Mouse (Mus musculus): ENCODE measurements around the gene Heatr6.

Gene Heatr6

DNA sequence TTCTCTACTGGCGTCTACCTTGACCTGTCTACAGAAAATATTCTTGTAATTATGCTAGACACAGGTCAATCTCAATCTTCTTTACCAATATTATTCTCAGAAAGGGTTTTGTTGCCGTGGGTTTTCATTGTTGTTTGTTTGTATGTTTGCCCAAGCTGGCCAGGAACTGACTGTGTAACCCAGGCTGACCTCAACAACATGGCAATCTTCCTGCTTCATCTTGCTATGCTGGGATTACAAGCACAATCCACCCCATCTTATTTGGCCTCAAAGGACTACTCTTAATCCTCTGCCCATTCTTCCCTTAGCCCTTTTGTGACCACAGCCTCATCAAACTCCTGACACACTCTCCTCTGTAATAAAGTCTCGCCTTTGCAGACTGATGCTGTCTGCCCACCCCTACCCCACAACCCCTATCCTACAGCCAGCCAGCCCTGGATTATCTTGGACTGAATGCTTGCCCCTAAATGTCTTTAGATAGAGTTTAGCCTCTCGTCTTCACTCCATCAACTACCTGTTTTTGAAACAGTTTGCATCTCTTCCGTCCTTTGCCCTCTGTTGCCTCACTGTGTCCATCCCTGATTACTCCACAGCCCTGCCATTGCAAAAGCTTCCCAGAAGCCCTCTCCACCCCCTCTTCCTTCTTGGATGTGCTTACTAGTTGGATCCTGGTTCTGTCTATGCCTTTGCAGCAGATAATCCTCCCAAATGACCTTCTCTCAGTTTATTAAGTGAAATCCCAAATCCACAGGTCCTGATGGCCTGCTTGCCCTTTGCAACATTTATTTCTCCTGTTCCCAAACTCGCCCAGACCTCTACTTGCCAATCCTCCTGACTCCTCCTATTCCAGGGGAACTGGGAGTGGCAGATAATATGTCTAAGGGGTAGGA, 5.9 kb upstream of the Heatr6 start:
- no peak for DNase-seq (ENCODE audit: low read depth, low spot score)

DNA sequence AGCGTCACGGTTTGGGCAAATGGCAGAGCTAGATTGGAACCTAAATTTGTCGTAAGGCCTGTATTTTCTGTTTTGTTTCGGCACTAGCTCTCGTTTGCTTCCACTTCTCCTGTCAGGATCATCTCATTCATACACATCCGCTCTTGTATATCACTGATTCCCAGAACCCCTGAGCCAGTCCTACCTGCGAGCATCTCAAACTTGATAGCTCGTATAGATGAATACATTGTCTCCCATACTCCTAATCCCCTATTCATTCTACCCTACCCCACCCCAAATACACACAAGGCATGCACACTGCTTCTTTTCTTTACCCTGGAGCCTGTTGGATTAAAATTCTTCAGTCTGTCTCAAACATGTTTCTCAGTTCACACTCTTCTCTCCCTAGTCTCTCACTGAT, 731 bp downstream of the Heatr6 start:
- no peak for DNase-seq (ENCODE audit: low read depth, low spot score)

DNA sequence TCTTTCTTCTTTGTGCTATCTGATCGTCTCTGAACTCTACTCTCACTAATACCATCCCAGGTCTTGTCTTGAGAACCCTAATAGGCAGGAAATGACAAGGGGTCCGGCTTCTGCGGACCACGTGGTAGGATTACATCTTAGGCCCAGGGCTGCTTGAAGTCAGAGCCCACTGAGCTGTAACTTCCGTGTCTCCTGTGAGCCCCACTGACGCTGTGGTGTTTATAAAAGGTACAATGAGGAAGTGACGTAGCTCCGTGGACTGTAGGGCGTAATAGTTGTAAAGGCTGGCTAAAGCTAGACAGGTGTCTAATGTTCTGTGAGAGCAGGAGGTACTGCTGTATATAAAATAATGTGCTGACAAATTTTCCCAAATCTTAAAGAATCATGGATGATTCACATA, 13.8 kb downstream of the Heatr6 start:
- DNase-seq (ENCODE audit: low read depth, low spot score): no peak

DNA sequence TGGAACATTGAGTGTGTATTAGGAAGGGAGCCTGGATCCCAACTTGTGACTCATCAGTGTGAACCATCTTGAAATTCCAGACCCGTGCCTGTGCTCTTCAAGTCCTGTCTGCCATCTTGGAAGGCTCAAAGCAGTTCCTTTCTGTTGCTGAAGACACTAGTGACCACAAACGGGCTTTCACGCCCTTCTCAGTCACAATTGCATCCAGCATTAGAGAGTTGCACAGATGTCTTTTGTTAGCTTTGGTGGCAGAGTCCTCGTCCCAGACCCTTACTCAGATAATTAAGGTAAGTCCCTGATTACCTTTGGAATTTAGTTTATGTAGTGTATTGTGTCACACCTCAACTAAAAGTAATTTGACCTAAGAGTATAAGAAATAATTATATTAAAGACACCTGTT, 15.5 kb downstream of the Heatr6 start:
- DNase-seq (ENCODE audit: low read depth, low spot score): no peak

DNA sequence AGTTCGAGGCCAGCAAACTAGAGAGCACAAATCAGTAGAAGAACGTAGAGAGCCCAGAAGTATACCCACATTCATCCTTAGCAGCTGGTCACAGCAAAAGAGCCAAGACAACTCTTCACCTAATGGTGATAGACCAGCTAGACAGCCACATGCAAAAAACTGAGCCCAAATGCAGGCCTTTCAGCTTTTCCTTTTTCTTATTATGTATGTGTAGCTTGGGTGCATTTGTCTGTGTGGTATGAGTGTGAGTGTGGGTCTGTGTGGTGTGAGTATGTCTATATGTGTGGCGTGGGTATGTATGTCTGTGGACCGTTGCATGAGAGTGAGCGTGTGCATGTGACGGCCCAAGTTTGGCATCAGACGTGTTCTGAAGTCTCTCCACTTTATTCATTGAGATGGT, 17.5 kb downstream of the Heatr6 start:
- DNase-seq (ENCODE audit: low read depth, low spot score): no peak

DNA sequence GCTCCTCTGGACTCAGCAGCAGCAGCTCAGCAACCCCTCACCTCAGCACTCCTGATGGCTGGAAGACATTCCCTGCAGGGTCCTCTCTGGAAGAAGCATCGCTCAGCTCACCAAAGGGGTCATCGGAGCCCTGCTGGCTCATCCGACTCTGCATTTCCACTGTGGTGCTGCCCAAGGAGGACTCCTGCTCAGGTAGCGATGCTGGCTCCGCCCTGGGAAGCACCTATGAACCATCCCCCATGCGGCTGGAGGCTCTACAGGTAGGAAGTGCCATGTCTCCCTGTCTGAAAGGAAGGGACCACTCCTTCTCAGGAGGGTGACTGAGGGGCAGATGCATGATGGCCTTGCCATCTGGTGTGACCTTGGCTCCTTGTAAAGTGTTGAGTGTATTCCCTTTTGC, 18.8 kb downstream of the Heatr6 start:
- DNase-seq (ENCODE audit: low read depth, low spot score): no peak

DNA sequence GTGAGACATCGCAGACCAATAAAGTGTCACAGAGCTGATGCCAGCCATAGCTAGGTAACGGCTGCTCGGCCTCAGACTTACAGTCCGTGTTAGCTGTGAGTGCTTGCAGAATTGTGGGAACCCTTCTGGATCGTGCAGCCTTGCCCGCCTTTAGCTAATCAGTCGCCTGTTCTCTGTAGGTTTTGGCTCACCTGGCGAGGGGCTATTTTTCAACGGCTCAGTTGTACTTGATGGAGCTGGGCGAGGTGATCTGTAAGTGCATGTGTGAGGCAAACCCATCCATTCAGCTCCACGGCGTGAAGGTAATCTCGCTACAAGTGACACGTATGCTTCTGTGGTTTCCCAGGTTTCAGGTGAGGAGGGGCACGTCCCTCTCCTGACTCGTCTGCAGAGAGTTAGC, 20.2 kb downstream of the Heatr6 start:
- no peak for DNase-seq (ENCODE audit: low read depth, low spot score)

- DNase-seq (ENCODE audit: low read depth, low spot score): no peak
These were observed 20.8 kb downstream of the Heatr6 start for GRCm38 (mm10) chr11:83774324-83774723.

DNA sequence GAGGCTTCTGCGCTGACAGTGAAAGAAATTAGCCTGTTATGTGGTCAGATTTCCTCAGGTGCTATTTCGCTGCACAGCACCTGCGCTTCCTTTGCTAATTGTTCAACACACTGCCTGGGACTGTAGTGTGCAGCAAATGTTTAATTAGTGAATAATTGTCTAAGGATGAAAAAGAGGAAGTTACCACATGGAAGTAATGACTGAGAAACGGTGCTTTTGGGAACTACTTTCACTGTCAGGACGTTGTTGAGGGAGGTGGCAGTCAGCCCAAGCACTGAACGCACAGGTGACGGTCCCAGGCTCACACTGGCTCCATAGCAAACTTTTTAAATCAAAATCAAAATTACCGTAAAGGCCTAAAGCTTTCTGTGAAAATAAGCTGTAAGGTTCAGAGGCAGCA, 23.3 kb downstream of the Heatr6 start:
- no peak for DNase-seq (ENCODE audit: low read depth, low spot score)

- no peak for DNase-seq (ENCODE audit: low read depth, low spot score)
These were observed 30.6 kb downstream of the Heatr6 start for GRCm38 (mm10) chr11:83783931-83784600.

DNA sequence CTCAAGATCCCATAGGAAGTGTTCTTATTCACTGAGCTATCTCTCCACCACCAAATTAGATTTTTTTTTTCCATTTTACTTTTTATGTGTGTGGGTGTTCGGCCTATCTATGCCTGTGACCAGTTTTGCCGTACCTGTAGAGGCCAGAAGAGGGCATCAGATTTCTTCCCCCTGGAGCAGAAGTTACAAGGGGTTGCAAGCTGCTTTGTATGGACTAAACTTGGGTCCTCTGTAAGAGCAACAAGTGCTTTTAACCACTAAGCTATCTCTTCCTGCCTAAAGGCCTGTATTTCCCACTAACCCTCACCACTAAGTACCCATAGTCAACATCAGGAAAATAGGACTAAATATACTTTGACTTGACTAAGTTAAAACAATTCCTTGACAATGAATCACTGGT, 31.2 kb downstream of the Heatr6 start:
- DNase-seq (ENCODE audit: low read depth, low spot score): peak; percentile 45

GRCm38 (mm10) chr11:83785366-83785765, 31.9 kb downstream of the Heatr6 start:
- DNase-seq (ENCODE audit: low read depth, low spot score): peak; percentile 82

GRCm38 (mm10) chr11:83786835-83787234, 33.3 kb downstream of the Heatr6 start:
- no peak for DNase-seq (ENCODE audit: low read depth, low spot score)

GRCm38 (mm10) chr11:83787401-83788021, 34.0 kb downstream of the Heatr6 start:
- DNase-seq (ENCODE audit: low read depth, low spot score): peak; percentile 91

DNA sequence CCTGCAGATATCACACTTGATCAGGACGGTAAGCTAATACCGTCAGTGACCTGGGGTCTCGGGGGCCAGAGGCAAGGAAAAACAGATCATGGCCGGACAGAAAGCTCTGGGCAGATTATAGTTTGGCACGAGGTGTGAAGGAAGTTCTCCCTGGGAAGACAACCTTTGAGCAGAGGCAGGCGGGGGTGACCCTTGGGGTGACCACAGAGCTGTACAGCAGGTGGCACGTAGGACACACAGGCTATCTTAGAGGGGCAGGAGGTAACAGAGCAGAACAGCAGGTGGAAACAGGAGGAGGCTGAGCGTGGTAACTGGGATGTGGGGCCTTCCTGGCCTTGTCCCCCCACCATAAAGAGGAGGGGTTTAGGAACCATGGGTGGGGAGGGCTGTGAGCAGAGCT, 34.8 kb downstream of the Heatr6 start:
- peak; percentile 64 for DNase-seq (ENCODE audit: low read depth, low spot score)

- peak; percentile 88 for DNase-seq (ENCODE audit: low read depth, low spot score)
These were observed 35.8 kb downstream of the Heatr6 start for GRCm38 (mm10) chr11:83789259-83789658.

DNA sequence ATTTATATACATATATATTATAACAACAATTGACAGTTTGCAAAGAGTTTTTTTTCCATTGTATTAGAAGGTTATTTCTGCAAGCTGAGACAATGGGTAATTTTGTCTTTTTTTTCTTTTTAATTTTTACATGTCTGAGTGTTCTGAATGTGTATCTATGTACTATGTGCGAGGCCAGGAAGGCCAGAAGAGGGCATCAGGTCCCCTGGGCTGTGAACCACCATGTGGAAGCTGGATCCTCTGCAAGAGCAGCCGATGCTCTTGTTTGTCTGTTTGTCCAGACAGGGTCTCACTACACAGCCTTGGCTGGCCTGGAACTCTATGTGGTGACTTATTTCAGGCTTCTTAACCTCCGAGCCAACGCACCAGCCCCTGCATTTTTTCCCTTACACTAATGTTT, 37.6 kb downstream of the Heatr6 start:
- DNase-seq (ENCODE audit: low read depth, low spot score): peak; percentile 23

GRCm38 (mm10) chr11:83792316-83792914, 38.9 kb downstream of the Heatr6 start:
- no peak for DNase-seq (ENCODE audit: low read depth, low spot score)

DNA sequence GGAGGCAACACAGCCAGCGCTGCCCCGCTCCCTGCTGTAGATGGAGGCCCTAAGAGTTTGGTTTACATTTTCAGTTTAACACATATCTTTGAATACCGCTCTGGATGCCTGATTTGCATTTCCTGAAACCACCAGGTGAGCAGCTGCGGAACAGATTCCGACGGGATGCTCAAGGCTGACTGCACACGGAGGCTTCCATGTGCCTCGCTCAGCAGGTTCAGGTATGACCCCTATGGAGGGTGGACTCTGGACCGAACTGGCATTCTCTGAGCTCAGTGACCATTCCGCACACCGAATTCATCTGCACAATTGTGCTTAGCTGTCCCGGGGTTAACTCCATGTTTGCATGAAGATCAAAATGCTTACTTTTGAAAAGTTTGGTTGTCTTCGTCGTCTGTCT, 39.8 kb downstream of the Heatr6 start:
- DNase-seq (ENCODE audit: low read depth, low spot score): no peak

DNA sequence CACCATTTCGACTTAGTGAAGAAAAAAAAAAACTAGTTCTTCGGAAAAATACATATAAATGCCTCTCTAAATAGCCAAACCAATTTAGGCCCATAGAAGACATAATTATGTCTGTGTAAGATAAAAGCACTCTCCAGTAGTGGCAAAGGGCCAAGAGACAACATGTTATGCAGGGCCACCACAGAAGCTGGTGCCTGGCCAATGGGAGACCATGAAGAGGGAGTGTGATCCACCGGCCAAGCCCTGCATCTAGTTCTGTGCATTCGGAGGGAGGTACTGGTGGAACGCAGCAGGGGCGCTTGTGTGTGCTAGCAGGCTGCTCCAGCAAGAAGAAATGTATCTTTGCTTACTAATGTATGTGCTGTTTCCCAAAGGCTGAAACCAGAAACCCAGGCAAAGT, 42.6 kb downstream of the Heatr6 start:
- no peak for DNase-seq (ENCODE audit: low read depth, low spot score)

- peak; percentile 80 for DNase-seq (ENCODE audit: low read depth, low spot score)
These were observed 43.6 kb downstream of the Heatr6 start for GRCm38 (mm10) chr11:83796980-83797608.

Measured in A20 (cell line).